Comparison of ENCODE assay signal across 27 mouse cellular contexts in genomic region chr16:83316314-83316713, GRCm38 (mm10).
DNase-seq lines count a peak whose midpoint lies in the region; ATAC-seq lines count a peak whose summit lies in the region.
"Had no signal": no experiment of that assay in that cellular context is flagged by ENCODE, and none has a peak within 500 bp of the region (broad histone marks: within the 10 kb centered on the region; RNA-seq: fewer than 3 reads in every experiment).

No protein-coding gene starts in this region.

- no peak overlapping the region for H3K4me3 ChIP-seq in forebrain, embryonic 16.5 days (replicated peaks; ENCODE audit: low read length)
- H3K4me3 ChIP-seq: embryonic facial prominence, embryonic 15.5 days; forebrain, embryonic 10.5 days; heart, embryonic 13.5 days; lung, embryonic 15.5 days; midbrain, embryonic 12.5 days had no signal

- DNase-seq in adrenal gland, adult 2 months, result peak; percentile 5
- DNase-seq in adrenal gland, postnatal 4 days (ENCODE audit: low spot score in 2 of 2), result no peak
- peak; percentile 3 for DNase-seq in layer of hippocampus, adult 11-12 months (ENCODE audit: low spot score)
- DNase-seq in layer of hippocampus, postnatal 25 days (ENCODE audit: extremely low spot score in 1 of 2, low spot score in 1 of 2), result no peak
- DNase-seq in 3T3-L1 (ENCODE audit: low read depth, low spot score), result peak; percentile 11
- peak; percentile 8 for DNase-seq in layer of hippocampus, adult 9-10 months (ENCODE audit: low spot score)
- DNase-seq in left cerebral cortex, postnatal 4 days, result no peak
- DNase-seq: cerebellum, adult 2 months; cerebellum, postnatal 36 days; gastrocnemius, postnatal 14 days; heart, adult 18-20 months; heart, postnatal 36 days; kidney, adult 2 months; kidney, postnatal 14 days; spleen, adult 18-20 months; thymus, adult 18-20 months; thymus, postnatal 4 days had no signal

- WGBS in forebrain, embryonic 16.5 days, result 83% methylated on average over 5 of the region's 5 CpGs

- intact Hi-C loops in left cerebral cortex, postnatal 4 days (cut with DNase I), result no loop called here

- no peaks in the 10 kb centered on the region for H3K9me3 ChIP-seq in forebrain, embryonic 16.5 days (ENCODE audit: control insufficient read depth, low read length)
- H3K9me3 ChIP-seq: embryonic facial prominence, embryonic 15.5 days; forebrain, embryonic 10.5 days; heart, embryonic 13.5 days; lung, embryonic 15.5 days; midbrain, embryonic 12.5 days had no signal

- H3K36me3 ChIP-seq in forebrain, embryonic 16.5 days (ENCODE audit: control insufficient read depth, insufficient read depth), result no peaks in the 10 kb centered on the region
- H3K36me3 ChIP-seq: embryonic facial prominence, embryonic 15.5 days; forebrain, embryonic 10.5 days; G1E; heart, embryonic 13.5 days; lung, embryonic 15.5 days; midbrain, embryonic 12.5 days had no signal

- no peak overlapping the region for H3K4me2 ChIP-seq in forebrain, embryonic 16.5 days (ENCODE audit: low read length)
- H3K4me2 ChIP-seq: embryonic facial prominence, embryonic 15.5 days; heart, embryonic 13.5 days; lung, embryonic 15.5 days; midbrain, embryonic 12.5 days had no signal

- H3K4me1 ChIP-seq in forebrain, embryonic 16.5 days (replicated peaks; ENCODE audit: control insufficient read depth, insufficient read depth, low read length), result no peaks in the 10 kb centered on the region
- H3K4me1 ChIP-seq: embryonic facial prominence, embryonic 15.5 days; forebrain, embryonic 10.5 days; heart, embryonic 13.5 days; lung, embryonic 15.5 days; midbrain, embryonic 12.5 days had no signal

- no peaks in the 10 kb centered on the region for H3K27me3 ChIP-seq in forebrain, embryonic 16.5 days (replicated peaks; ENCODE audit: control insufficient read depth, insufficient read depth, low read length)
- H3K27me3 ChIP-seq: embryonic facial prominence, embryonic 15.5 days; heart, embryonic 13.5 days; lung, embryonic 15.5 days; midbrain, embryonic 12.5 days had no signal

- H3K27ac ChIP-seq in forebrain, embryonic 16.5 days (ENCODE audit: low read length), result no peak overlapping the region
- H3K27ac ChIP-seq: embryonic facial prominence, embryonic 15.5 days; forebrain, embryonic 10.5 days; heart, embryonic 13.5 days; liver, embryonic 14.5 days; lung, embryonic 15.5 days; macrophage; midbrain, embryonic 12.5 days had no signal

- H3K9ac ChIP-seq in forebrain, embryonic 16.5 days (replicated peaks; ENCODE audit: low read depth, low read length), result no peak overlapping the region
- H3K9ac ChIP-seq: embryonic facial prominence, embryonic 15.5 days; heart, embryonic 13.5 days; liver, embryonic 14.5 days; lung, embryonic 15.5 days; midbrain, embryonic 12.5 days had no signal

- ATAC-seq in forebrain, embryonic 16.5 days, result no peak
- ATAC-seq: inflammation-experienced regulatory T-cells, adult 6 months had no signal

Comparison
In these comparisons a context has a peak if more than half of its experiments do, and no peak if none do; other contexts are left out.
1. DNase-seq: peak in adrenal gland, adult 2 months (single experiment), layer of hippocampus, adult 11-12 months (single experiment), 3T3-L1 (single experiment) and layer of hippocampus, adult 9-10 months (single experiment); none in adrenal gland, postnatal 4 days (0 of 2), layer of hippocampus, postnatal 25 days (0 of 2) and left cerebral cortex, postnatal 4 days (single experiment).